Comparison of ENCODE assay signal across 10 mouse cellular contexts in the genomic region with DNA sequence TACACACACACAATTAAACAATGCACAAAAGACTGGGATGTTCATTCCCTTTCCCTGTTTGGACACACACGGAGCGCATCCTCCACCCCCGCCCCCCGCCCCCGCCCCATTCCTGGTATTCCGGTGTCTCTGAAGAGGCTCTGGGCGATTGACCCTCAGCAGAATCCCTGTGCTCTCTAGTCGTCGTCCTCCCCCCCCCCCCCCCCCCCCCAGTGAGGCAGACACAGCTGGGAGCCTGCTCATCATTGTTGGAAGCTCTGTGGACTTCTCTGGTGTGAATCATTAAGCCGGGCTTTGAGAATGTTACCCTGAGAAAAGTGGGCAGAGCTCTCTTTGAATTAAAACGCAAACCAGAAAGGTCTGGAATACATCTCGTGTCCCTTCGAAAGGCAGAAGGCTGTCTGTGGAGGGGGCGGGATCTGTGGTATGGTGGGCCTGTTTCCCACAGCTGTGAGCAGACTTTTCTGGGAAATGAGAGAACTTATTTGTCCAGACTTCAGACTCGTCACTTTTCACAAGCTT. TPM values are rescaled to one million over a fixed set of nuclear protein-coding genes. Genes with fewer than 3 reads are reported as not detected.
DNase-seq lines count a peak whose midpoint lies in the region; ATAC-seq and TF ChIP-seq lines count a peak whose summit lies in the region.
"Had no signal": no experiment of that assay in that cellular context is flagged by ENCODE, and none has a peak within 500 bp of the region (broad histone marks: within the 10 kb centered on the region; RNA-seq: fewer than 3 reads in every experiment).

No protein-coding gene starts in this region.

- no peak for DNase-seq in heart, postnatal 14 days
- DNase-seq in ES-CJ7 (ENCODE audit: low read depth, low spot score): peak; percentile 27
- DNase-seq in embryonic facial prominence, embryonic 11.5 days (ENCODE audit: low spot score): peak; percentile 61
- no peak for DNase-seq in cerebellum, adult 2 months
- DNase-seq in adrenal gland, postnatal 25 days: no peak
- no peak for DNase-seq in kidney, postnatal 25 days
- DNase-seq: adrenal gland, postnatal 36 days; layer of hippocampus, adult 9-11 months had no signal

- TF ChIP-seq POLR2A in cerebellum, adult 2 months (IDR thresholded peaks at IDR 0.05; ENCODE audit: borderline replicate concordance, insufficient read depth, low read length): no peak

- 14% methylated on average over 15 of the region's 15 CpGs for WGBS in heart, embryonic 14.5 days
- WGBS in embryonic facial prominence, embryonic 11.5 days: 16% methylated on average over 13 of the region's 15 CpGs
- 7% methylated on average over 15 of the region's 15 CpGs for WGBS in intestine, embryonic 16.5 days
- 7% methylated on average over 15 of the region's 15 CpGs for WGBS in cerebellum, adult 2 months

- H3K4me3 ChIP-seq in heart, embryonic 14.5 days (ENCODE audit: control insufficient read depth in 1 of 2, insufficient read depth in 1 of 2, low read depth in 1 of 2, low read length in 2 of 2): no peak overlapping the region
- no peak overlapping the region for H3K4me3 ChIP-seq in embryonic facial prominence, embryonic 11.5 days (ENCODE audit: low read depth, low read length)
- H3K4me3 ChIP-seq in intestine, embryonic 16.5 days (ENCODE audit: low read length): no peak overlapping the region
- H3K4me3 ChIP-seq in cerebellum, adult 2 months (replicated peaks; ENCODE audit: insufficient read depth, low read depth, low read length): no peak overlapping the region

- H3K27me3 ChIP-seq in heart, embryonic 14.5 days (ENCODE audit: control insufficient read depth, insufficient read depth, low read length): no peaks in the 10 kb centered on the region
- H3K27me3 ChIP-seq in embryonic facial prominence, embryonic 11.5 days (ENCODE audit: control insufficient read depth, insufficient read depth, low read length): no peaks in the 10 kb centered on the region
- no peaks in the 10 kb centered on the region for H3K27me3 ChIP-seq in intestine, embryonic 16.5 days (replicated peaks; ENCODE audit: control insufficient read depth, insufficient read depth, low read length)
- no peaks in the 10 kb centered on the region for H3K27me3 ChIP-seq in cerebellum, adult 2 months (ENCODE audit: control insufficient read depth, insufficient read depth, low read length)

- H3K4me2 ChIP-seq in heart, embryonic 14.5 days (ENCODE audit: low read length): peak overlapping the region; percentile 29
- no peak overlapping the region for H3K4me2 ChIP-seq in embryonic facial prominence, embryonic 11.5 days (ENCODE audit: low read depth, low read length)
- H3K4me2 ChIP-seq in intestine, embryonic 16.5 days (ENCODE audit: low read depth, low read length): peak overlapping the region; percentile 22; the same call in 1 of the 2 replicates

- no peak for ATAC-seq in heart, embryonic 14.5 days (ENCODE audit: insufficient number of reproducible peaks, insufficient read depth, low FRiP score, low read depth)
- ATAC-seq in embryonic facial prominence, embryonic 11.5 days (replicated peaks; ENCODE audit: insufficient number of reproducible peaks, low FRiP score, low TSS enrichment, low read depth): peak; percentile 75
- peak; percentile 76 for ATAC-seq in intestine, embryonic 16.5 days

- intact Hi-C loops in heart, postnatal 14 days (cut with DNase I): no loop called here

- peaks cover 0 to 6% of the 10 kb centered on the region in 2 experiments; a peak in 1 of 4 replicates for H3K4me1 ChIP-seq in heart, embryonic 14.5 days (ENCODE audit: control insufficient read depth in 2 of 2, insufficient read depth in 2 of 2, low read length in 2 of 2)
- H3K4me1 ChIP-seq in embryonic facial prominence, embryonic 11.5 days (ENCODE audit: control insufficient read depth, insufficient read depth, low read length): no peaks in the 10 kb centered on the region
- H3K4me1 ChIP-seq in intestine, embryonic 16.5 days (ENCODE audit: control insufficient read depth, insufficient read depth, low read length): 0 out of 2 replicates have a peak, but pooled peaks cover 2% of the 10 kb centered on the region
- 0 out of 2 replicates have a peak, but pooled peaks cover 3% of the 10 kb centered on the region for H3K4me1 ChIP-seq in cerebellum, adult 2 months (ENCODE audit: control insufficient read depth, insufficient read depth, low read length)

- no peak overlapping the region for H3K9ac ChIP-seq in heart, embryonic 14.5 days (ENCODE audit: low read length)
- H3K9ac ChIP-seq in embryonic facial prominence, embryonic 11.5 days (replicated peaks; ENCODE audit: low read length): no peak overlapping the region
- peak overlapping the region; percentile 29; the same call in 1 of the 2 replicates for H3K9ac ChIP-seq in intestine, embryonic 16.5 days (ENCODE audit: low read depth, low read length)

- no peak for TF ChIP-seq CTCF in cerebellum, adult 2 months (IDR thresholded peaks at IDR 0.05; ENCODE audit: borderline replicate concordance, insufficient read depth, low read depth, low read length)

- H3K9me3 ChIP-seq in heart, embryonic 14.5 days (ENCODE audit: control insufficient read depth, low read length): no peaks in the 10 kb centered on the region
- H3K9me3 ChIP-seq in embryonic facial prominence, embryonic 11.5 days (replicated peaks; ENCODE audit: control insufficient read depth, low read length): no peaks in the 10 kb centered on the region
- H3K9me3 ChIP-seq in intestine, embryonic 16.5 days (ENCODE audit: control insufficient read depth, low read length): no peaks in the 10 kb centered on the region

- H3K27ac ChIP-seq in heart, embryonic 14.5 days (replicated peaks in 1 of 2; ENCODE audit: control insufficient read depth in 1 of 2, insufficient read depth in 1 of 2, low read depth in 2 of 2, low read length in 2 of 2): no peak overlapping the region
- no peak overlapping the region; the same call in 1 of the 2 replicates for H3K27ac ChIP-seq in embryonic facial prominence, embryonic 11.5 days (replicated peaks; ENCODE audit: low read depth, low read length)
- H3K27ac ChIP-seq in intestine, embryonic 16.5 days (ENCODE audit: low read length): peak overlapping the region; percentile 62
- no peak overlapping the region for H3K27ac ChIP-seq in cerebellum, adult 2 months (ENCODE audit: insufficient read depth, low read length)

- H3K36me3 ChIP-seq in heart, embryonic 14.5 days (ENCODE audit: control insufficient read depth, insufficient read depth, low read length): no peaks in the 10 kb centered on the region
- no peaks in the 10 kb centered on the region for H3K36me3 ChIP-seq in embryonic facial prominence, embryonic 11.5 days (replicated peaks; ENCODE audit: control insufficient read depth, insufficient read depth, low read depth, low read length)
- H3K36me3 ChIP-seq in intestine, embryonic 16.5 days (ENCODE audit: control insufficient read depth, insufficient read depth, low read length): no peaks in the 10 kb centered on the region

RNA-seq across cellular contexts. Expression of gene Fam98b, which starts 31.8 kb away (rescaled TPM):
- polyA plus RNA-seq in heart, embryonic 14.5 days (2014; fragmentation: Nextera tagmentation; extraction: Ambion mirVana): 6.0 and 6.7 TPM in 2 replicates
- 10 to 100 TPM; 20.1 to 20.7 TPM for total RNA-seq in heart, postnatal 14 days (2021)
- polyA plus RNA-seq in embryonic facial prominence, embryonic 11.5 days (2014; fragmentation: Nextera tagmentation; extraction: Ambion mirVana): 6.1 and 6.5 TPM in 2 replicates
- 4.8 and 6.6 TPM in 2 replicates for polyA plus RNA-seq in intestine, embryonic 16.5 days (2015; fragmentation: Nextera tagmentation; extraction: Ambion mirVana)
- polyA plus RNA-seq in cerebellum, adult 2 months (2012; rRNA removed): 33.0 and 35.0 TPM in 2 replicates
- 40.7 and 46.8 TPM in 2 replicates for total RNA-seq in adrenal gland, postnatal 25 days (2021)

Comparison
In these comparisons a context has a peak if more than half of its experiments do, and no peak if none do; other contexts are left out.
1. DNase-seq: peak in ES-CJ7 (single experiment) and embryonic facial prominence, embryonic 11.5 days (single experiment); none in heart, postnatal 14 days (0 of 2), cerebellum, adult 2 months (0 of 2), adrenal gland, postnatal 25 days (single experiment) and kidney, postnatal 25 days (0 of 2).